Mouse (Mus musculus) adrenal gland, postnatal 0 days (tissue): ENCODE results near the gene Foxd2. TPM values are rescaled to one million over a fixed set of nuclear protein-coding genes. Genes with fewer than 3 reads are reported as not detected.

Experiments
- polyA plus RNA-seq: library from polyadenylated mRNA; unstranded; fragments of >200 nt; fragmentation: Nextera tagmentation; extraction: Ambion mirVana; gene quantifications from 2 replicates; pipeline ENCODE4 v1.2.1, GENCODE M21; 2015

Foxd2 gene
- polyA plus RNA-seq, result 2.4 and 5.9 TPM in 2 replicates

GRCm38 (mm10) chr4:114908829-114909601 is at the start of gene Foxd2:
TSS of gene Foxd2 (minus strand) at chr4:114908873.

GRCm38 (mm10) chr4:114925917-114926312 is 17.2 kb upstream of the Foxd2 start, which contains the start of gene Foxe3:
TSS of gene Foxe3 (minus strand) at chr4:114926013.

Other genes starting within 250 kb of the Foxd2 start
- gene Gm12830, start 87.2 kb downstream of the Foxd2 start, polyA plus RNA-seq, result not detected in 2 replicates
- gene Foxe3, start 17.1 kb upstream of the Foxd2 start, polyA plus RNA-seq, result not detected in 2 replicates
- gene Cmpk1, start 78.4 kb upstream of the Foxd2 start, polyA plus RNA-seq, result 133 and 144 TPM in 2 replicates
- 1.7 and 2.6 TPM in 2 replicates for gene Stil, start 91.3 kb upstream of the Foxd2 start, polyA plus RNA-seq
- gene Tal1, start 147.6 kb upstream of the Foxd2 start, polyA plus RNA-seq, result 0.74 and 1.4 TPM in 2 replicates
- 7.3 and 9.1 TPM in 2 replicates for gene Pdzk1ip1, start 179.8 kb upstream of the Foxd2 start, polyA plus RNA-seq
- 0.29 and 1.8 TPM in 2 replicates for gene Cyp4x1, start 225.4 kb upstream of the Foxd2 start, polyA plus RNA-seq